Mouse (Mus musculus) heart, adult 2 months (tissue): ENCODE results near the gene Pyroxd2.

Experiments
- CTCF ChIP-seq: fragments of 200-600 bp; IDR thresholded peaks from 2 replicates; pipeline ENCODE4 v1.8.1; 2022; ENCODE audit warnings: antibody characterized with exemption, mild to moderate bottlenecking, moderate library complexity
- EP300 ChIP-seq: fragments of 200-500 bp; IDR thresholded peaks from 2 replicates; pipeline ENCODE4 v1.6.1; 2011; ENCODE audit warnings: low read depth, low read length, control low read depth; ENCODE audit not compliant: insufficient read depth
- POLR2A ChIP-seq: fragments of 200-500 bp; IDR thresholded peaks from 2 replicates; pipeline ENCODE4 v1.6.1; 2011; ENCODE audit warnings: mild to moderate bottlenecking, low read depth, low read length, control low read depth; ENCODE audit not compliant: insufficient read depth

GRCm38 (mm10) chr19:42689786-42690185, 62.8 kb downstream of the Pyroxd2 start:
- TF ChIP-seq CTCF (no peak), POLR2A (no peak), EP300 (no peak)
